Mouse (Mus musculus): ENCODE measurements at regions not wholly inside any gene's neighbourhood (a gene's known extent, or its start where the extent isn't known, plus 50 kb on each side); places are given as distances from the start of the nearest gene placed in this dataset.

DNA sequence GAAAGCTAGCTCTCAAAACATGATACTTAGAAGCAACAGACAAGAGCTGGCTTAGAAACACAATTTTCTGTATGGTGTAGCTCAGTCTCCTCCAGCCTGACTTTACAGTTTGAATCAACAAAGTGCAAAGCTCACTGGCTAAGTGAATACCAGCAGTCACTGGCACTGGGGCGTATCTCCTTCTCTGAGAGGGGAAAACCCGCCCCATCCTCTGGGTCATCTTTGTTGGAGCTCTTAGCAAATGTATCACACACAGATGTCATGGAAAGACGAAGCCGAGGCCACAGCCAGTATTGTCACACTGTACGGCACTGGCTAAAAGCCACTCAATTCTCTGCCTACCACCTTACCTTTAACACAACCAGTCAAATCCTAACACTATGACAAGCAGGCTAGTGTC is 267.8 kb downstream of the Bcor start:
- no peak for TF ChIP-seq CTCF (IDR thresholded peaks at IDR 0.05)
- intact Hi-C loops (cut with DNase I): no loop called here
- DNase-seq (ENCODE audit: extremely low spot score in 1 of 2, low spot score in 2 of 2): no peak

DNA sequence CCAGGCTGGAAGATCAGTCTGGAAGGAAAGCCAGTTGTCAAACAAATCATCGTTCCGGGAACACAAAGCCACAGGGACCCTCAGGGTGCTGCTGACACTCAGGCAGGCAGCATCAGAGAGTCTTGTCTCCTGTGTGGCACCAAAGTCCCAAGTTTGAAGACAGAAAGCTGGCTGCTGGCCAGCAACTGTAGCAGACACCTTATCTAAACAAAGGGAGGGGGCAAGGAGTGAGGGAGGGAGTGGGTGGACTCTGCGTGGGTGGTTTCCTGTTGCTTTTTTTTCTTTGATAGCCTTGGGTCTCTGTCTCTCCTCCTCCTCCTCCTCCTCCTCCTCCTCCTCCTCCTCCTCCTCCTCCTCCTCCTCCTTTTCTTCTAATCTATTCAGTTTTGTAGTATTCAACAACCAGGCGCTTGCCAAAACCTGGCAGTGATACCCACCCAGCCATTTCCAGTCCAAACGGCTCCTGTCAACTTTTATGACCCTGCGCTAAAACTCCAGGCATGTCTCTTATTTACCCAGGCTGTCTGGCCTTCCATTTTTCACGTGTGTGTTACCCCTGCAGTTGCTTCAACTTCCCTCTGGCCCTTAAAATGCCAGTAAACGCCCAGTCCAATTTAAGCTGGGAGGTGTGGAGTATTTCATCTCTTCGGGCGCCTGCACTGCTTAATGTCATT is 266.4 kb downstream of the Bcor start:
- intact Hi-C loops (cut with DNase I): no loop called here
- no peak overlapping the region for H3K27ac ChIP-seq
- TF ChIP-seq CTCF (IDR thresholded peaks at IDR 0.05): no peak
- DNase-seq (ENCODE audit: extremely low spot score in 1 of 2, low spot score in 2 of 2): no peak
- no peak overlapping the region for H3K4me3 ChIP-seq

More for the DNA sequence above, 267.8 kb downstream of the Bcor start:
- Histone ChIP-seq H3K27ac (no peak overlapping the region), H3K4me3 (no peak overlapping the region)

DNA sequence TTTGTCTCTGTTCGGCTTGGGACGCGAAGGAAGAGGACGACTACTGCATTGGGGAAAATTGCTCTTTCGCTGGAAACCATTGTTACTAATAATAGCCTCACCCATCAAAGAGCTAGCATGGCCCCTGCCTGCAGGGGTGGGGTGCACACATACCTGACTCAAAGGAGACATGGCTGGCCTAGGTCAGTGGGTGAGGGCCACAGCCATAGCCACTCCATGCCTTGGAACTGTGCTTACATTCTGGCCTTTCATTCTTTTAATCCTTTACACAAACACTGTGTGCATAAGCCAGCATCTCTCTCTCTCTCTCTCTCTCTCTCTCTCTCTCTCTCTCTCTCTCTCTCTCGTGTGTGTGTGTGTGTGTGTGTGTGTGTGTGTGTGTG is 265.9 kb downstream of the Bcor start:
- intact Hi-C loops (cut with DNase I): no loop called here
- Histone ChIP-seq H3K27ac (no peak overlapping the region), H3K4me3 (no peak overlapping the region)
- DNase-seq (ENCODE audit: extremely low spot score in 1 of 2, low spot score in 2 of 2): no peak
- no peak for TF ChIP-seq CTCF (IDR thresholded peaks at IDR 0.05)

DNA sequence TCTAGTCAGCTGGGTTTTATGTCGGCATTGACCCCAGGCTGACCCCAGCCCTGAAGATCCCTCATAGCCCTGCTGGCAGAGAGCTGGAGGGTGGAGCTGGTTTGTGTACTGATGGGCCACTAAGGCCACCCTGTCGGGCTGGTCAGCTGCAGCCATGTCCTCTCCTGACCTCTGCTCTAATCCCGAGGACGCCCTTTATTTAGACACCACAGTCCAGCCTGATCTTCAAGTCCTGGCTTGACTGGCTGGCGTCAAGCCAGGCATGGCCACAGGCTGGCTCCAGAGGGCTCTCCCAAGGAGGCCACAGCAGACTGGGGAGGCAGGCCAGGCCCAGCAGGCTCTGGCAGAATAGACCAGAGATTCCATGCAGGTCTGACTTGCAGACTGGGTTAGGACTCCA is 264.8 kb downstream of the Bcor start:
- Histone ChIP-seq H3K4me3 (no peak overlapping the region), H3K27ac (no peak overlapping the region)
- no peak for TF ChIP-seq CTCF (IDR thresholded peaks at IDR 0.05)
- no peak for DNase-seq (ENCODE audit: extremely low spot score in 1 of 2, low spot score in 2 of 2)
- intact Hi-C loops (cut with DNase I): no loop called here

DNA sequence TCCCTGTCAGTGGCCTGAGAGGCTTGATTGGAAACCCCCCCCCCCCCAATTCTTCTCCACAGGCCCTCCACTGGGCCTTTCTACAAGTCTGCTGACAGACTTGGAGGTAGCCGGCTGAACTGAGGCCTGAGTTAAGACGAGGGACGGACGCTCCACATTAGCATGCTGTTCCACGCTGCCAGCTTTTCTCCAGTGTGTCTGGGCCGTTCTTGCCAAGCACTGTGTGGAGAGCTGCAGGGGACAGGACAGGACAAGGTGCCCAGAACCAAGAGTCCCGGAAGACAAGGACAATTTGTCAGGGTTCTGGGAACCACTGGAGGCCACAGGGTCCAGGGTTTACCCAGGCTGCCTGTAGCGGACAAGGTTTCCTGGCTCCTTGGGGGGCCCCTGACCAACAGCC is 261.9 kb downstream of the Bcor start:
- Histone ChIP-seq H3K4me3 (no peak overlapping the region), H3K27ac (no peak overlapping the region)
- intact Hi-C loops (cut with DNase I): no loop called here
- TF ChIP-seq CTCF (IDR thresholded peaks at IDR 0.05): no peak
- DNase-seq (ENCODE audit: extremely low spot score in 1 of 2, low spot score in 2 of 2): peak in 1 of 2 experiments; percentile 8

DNA sequence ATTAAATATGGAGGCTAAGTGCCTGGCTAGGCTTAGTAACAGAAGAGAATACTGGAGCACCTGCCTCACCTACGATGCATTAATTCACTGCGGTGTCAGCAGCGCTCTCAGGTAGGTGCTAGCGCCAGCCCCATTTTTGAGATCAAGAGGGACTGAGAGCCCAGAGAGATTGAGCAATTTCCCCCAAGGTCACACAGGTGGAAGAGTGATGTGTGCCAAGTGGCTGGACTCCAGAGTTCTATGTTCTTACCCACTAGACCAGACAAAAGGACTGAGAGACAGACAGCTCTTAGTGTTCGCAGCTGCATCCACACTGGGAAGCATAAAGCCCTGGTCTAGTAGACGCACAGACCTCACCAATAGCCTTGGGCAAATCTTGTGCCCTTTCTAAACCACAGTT is 261.1 kb downstream of the Bcor start:
- Histone ChIP-seq H3K27ac (no peak overlapping the region), H3K4me3 (no peak overlapping the region)
- intact Hi-C loops (cut with DNase I): no loop called here
- TF ChIP-seq CTCF (IDR thresholded peaks at IDR 0.05): no peak
- no peak for DNase-seq (ENCODE audit: extremely low spot score in 1 of 2, low spot score in 2 of 2)

DNA sequence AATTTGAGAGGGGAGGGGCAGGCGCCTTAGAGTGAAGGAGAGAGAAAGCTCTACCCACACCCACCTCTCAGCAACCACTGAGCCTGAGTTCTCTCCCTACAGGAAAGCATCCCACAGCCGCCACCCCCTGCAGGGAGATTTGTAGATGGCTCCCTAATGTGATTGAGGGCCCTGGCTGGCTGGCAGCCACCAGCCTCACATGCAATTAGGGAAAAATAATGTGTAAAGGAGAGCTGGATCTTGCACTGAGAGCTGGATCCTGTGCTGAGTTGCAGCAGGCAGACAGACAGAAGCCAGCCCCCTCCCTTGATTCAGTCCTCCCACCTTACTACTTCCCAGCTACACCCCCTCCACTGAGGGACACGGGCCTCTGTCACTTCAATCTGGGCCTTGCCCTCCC is 260.2 kb downstream of the Bcor start:
- peak in 1 of 2 experiments; percentile 9 for DNase-seq (ENCODE audit: extremely low spot score in 1 of 2, low spot score in 2 of 2)
- Histone ChIP-seq H3K27ac (no peak overlapping the region), H3K4me3 (no peak overlapping the region)
- no peak for TF ChIP-seq CTCF (IDR thresholded peaks at IDR 0.05)
- intact Hi-C loops (cut with DNase I): no loop called here

DNA sequence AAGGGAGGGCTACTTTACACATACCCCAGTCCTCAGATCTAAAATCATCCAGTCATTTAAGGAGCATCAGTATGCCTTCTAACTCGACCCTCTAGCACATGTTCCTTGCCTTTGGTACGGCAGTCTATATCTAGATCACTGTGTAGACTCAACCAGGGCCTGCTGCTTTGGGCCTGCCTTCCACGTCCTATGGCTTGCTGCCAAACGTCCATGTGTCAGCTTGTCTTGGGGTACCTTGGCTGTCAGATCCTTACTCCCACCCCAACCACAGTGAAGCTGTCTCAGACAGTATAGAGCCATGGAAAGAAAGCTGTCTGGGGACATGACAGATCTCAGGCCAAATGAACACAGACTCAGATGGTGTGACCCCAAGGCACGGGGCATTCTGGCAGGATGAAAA is 258.4 kb downstream of the Bcor start:
- Histone ChIP-seq H3K4me3 (no peak overlapping the region), H3K27ac (no peak overlapping the region)
- intact Hi-C loops (cut with DNase I): no loop called here
- DNase-seq (ENCODE audit: extremely low spot score in 1 of 2, low spot score in 2 of 2): no peak
- TF ChIP-seq CTCF (IDR thresholded peaks at IDR 0.05): no peak

DNA sequence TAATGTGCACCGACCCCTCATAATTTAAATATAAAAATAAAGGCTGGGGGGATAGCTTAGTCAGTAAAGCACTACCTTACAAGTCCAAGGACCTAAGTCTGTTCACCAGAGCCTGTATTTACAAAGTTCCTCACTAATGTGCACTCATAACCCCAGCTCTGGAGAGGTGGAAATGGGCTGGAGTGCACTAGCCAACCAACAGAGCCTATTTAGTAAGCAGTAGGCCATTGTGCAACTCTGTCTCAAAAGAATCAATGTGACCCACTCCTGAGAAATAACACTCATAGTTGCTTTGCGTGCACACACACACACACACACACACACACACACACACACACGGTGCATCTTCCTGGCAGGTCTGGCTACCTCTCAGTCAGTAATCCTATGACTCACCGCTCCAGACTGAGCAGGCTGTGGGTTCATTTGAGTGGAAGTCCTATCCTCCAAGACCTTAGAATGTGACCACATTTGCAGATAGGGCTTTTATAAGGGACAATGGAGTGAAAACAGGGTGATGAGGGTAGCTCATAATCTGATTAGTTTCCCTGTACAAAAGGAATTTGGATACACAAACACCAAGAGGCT is 256.9 kb downstream of the Bcor start:
- Histone ChIP-seq H3K27ac (no peak overlapping the region), H3K4me3 (no peak overlapping the region)
- intact Hi-C loops (cut with DNase I): no loop called here
- no peak for TF ChIP-seq CTCF (IDR thresholded peaks at IDR 0.05)
- DNase-seq (ENCODE audit: extremely low spot score in 1 of 2, low spot score in 2 of 2): no peak

DNA sequence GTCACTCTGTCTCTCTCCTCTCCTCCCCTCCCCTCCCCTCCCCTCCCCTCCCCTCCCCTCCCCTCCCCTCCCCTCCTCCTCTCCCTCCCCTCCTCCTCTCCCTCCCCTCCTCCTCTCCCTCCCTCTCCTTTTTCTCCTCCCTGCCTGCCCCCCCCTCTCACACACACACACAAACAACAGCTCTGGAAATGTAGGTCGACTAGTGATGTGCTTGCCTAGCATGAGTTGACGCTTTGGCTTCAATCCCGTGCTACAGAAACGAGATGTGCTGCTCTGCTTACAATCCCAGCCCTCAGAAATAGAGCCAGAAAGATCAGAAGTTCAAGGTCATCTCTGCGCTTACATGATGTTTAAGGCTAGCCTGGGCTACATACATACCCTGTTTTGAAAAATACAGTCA is 254.9 kb downstream of the Bcor start:
- H3K27ac ChIP-seq: no peak overlapping the region
- no peak overlapping the region for H3K4me3 ChIP-seq
- no peak for DNase-seq (ENCODE audit: extremely low spot score in 1 of 2, low spot score in 2 of 2)
- no peak for TF ChIP-seq CTCF (IDR thresholded peaks at IDR 0.05)
- intact Hi-C loops (cut with DNase I): no loop called here

DNA sequence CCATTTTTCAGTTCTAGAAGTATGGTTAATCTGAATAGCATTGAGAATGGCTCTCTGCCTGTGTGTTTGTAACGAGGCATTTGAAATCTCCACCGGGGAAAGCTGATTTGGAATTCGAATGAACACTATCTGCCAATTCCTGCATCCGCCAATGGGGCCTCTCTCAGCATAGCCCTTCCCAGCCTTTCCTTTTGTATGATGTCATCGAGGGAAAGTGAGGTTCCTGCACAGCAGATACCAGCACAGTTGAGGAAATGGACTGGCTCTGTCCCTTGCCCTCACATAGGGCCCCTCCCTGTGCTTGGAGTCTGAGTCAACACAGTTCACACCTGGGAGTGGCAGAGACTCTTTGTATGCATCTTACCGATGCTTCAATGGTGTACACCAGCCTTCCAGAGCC is 253.0 kb downstream of the Bcor start:
- TF ChIP-seq CTCF (IDR thresholded peaks at IDR 0.05): no peak
- DNase-seq (ENCODE audit: extremely low spot score in 1 of 2, low spot score in 2 of 2): no peak
- intact Hi-C loops (cut with DNase I): no loop called here
- H3K27ac ChIP-seq: no peak overlapping the region
- H3K4me3 ChIP-seq: no peak overlapping the region

DNA sequence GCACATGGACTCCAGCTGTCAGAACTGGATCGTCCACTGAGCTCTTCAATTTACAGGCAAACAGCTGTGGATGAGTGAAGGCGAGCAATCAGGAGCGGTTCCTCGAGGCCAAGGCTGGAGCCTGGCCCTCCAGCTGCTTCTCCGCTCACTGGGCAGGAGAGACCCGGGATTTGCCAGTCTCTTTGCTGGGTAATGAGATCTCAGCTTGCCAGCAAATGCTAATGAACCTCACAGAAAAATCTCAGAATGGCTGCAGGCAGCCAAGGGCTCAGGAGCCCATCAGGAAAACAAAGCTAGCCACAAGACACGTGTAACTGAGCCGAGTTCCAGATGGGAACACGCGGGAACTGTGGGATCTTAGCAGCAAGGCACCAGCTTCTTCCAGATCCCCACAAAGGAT is 244.2 kb downstream of the Bcor start:
- no peak for DNase-seq (ENCODE audit: extremely low spot score in 1 of 2, low spot score in 2 of 2)
- no peak overlapping the region for H3K27ac ChIP-seq
- H3K4me3 ChIP-seq: no peak overlapping the region
- TF ChIP-seq CTCF (IDR thresholded peaks at IDR 0.05): no peak
- intact Hi-C loops (cut with DNase I): no loop called here

DNA sequence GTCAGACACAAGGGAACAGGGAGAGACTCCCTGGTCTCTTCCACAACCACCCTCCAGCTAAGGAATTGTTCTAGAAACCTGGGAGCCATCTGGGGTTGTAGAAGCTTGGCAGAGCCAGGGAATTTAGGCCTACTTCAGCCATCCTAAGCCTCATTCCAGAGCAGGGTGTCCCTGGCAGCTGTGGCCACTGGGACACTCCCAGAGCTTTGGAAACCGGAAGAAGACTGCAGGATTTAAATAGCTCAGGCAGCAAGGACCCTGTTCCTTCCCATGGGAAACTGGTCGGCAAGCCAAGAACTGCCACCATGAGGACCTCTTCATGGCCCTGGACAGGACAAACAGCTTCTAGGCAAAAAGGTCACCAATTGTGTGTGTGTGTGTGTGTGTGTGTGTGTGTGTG is 239.9 kb downstream of the Bcor start:
- H3K27ac ChIP-seq: no peak overlapping the region
- intact Hi-C loops (cut with DNase I): no loop called here
- no peak overlapping the region for H3K4me3 ChIP-seq
- TF ChIP-seq CTCF (IDR thresholded peaks at IDR 0.05): no peak
- DNase-seq (ENCODE audit: extremely low spot score in 1 of 2, low spot score in 2 of 2): no peak
